Mouse (Mus musculus) heart, postnatal 36 days (tissue): ENCODE data around the gene Dusp12. TPM values are rescaled to one million over a fixed set of nuclear protein-coding genes. Genes with fewer than 3 reads are reported as not detected.

ENCODE experiments used
- DNase-seq, 2 experiments: peaks; one replicate each; pipeline ENCODE4 v3.0.0; 2021 to 2022
- intact Hi-C: fragments of 180-260 bp; cut with DNase I; formaldehyde crosslinking; loops from one replicate; pipeline ENCODE4 v1.15.1; 2025
- total RNA-seq, 2 experiments: library from RNA; stranded (reverse); gene quantifications; 2 replicates each; pipeline ENCODE4 v1.2.3; 2021

The Dusp12 gene
- total RNA-seq, 2 experiments from 2014 or later, result 8.6 to 9.8 TPM

GRCm38 (mm10) chr1:170865406-170865805, 19.9 kb downstream of the Dusp12 start:
- DNase-seq, result no peak
- intact Hi-C loops, result loop anchor here (5.0 kb wide), 1 partner anchor 1333 kb away; the partner anchor contains the start of gene Nuf2

- DNase-seq, result no peak
- intact Hi-C loops, result loop anchor here (5.0 kb wide), 1 partner anchor 1332 kb away; the partner anchor contains the start of gene Nuf2
Observed at GRCm38 (mm10) chr1:170864754-170865153, 20.6 kb downstream of the Dusp12 start.

GRCm38 (mm10) chr1:170864234-170864633, 21.1 kb downstream of the Dusp12 start:
- DNase-seq, result no peak
- intact Hi-C loops, result no loop called here

GRCm38 (mm10) chr1:170863033-170863432, 22.3 kb downstream of the Dusp12 start:
- intact Hi-C loops, result no loop called here
- no peak for DNase-seq

GRCm38 (mm10) chr1:170862435-170862717, 23.0 kb downstream of the Dusp12 start:
- DNase-seq, result no peak
- intact Hi-C loops, result no loop called here

- intact Hi-C loops, result no loop called here
- no peak for DNase-seq
Observed at GRCm38 (mm10) chr1:170861671-170862434, 23.5 kb downstream of the Dusp12 start.

- no peak for DNase-seq
- intact Hi-C loops, result no loop called here
Observed at GRCm38 (mm10) chr1:170858872-170859271, 26.5 kb downstream of the Dusp12 start.

GRCm38 (mm10) chr1:170857369-170857768, 28.0 kb downstream of the Dusp12 start:
- no peak for DNase-seq
- intact Hi-C loops, result no loop called here

GRCm38 (mm10) chr1:170855056-170855760, 30.1 kb downstream of the Dusp12 start:
- no peak for DNase-seq
- intact Hi-C loops, result no loop called here

- intact Hi-C loops, result no loop called here
- DNase-seq, result no peak
Observed at GRCm38 (mm10) chr1:170853604-170854003, 31.7 kb downstream of the Dusp12 start.

GRCm38 (mm10) chr1:170850637-170851624, 34.4 kb downstream of the Dusp12 start:
- no peak for DNase-seq
- intact Hi-C loops, result no loop called here

- intact Hi-C loops, result no loop called here
- DNase-seq, result no peak
Observed at GRCm38 (mm10) chr1:170850007-170850406, 35.3 kb downstream of the Dusp12 start.

GRCm38 (mm10) chr1:170845448-170846307, 39.7 kb downstream of the Dusp12 start:
- intact Hi-C loops, result no loop called here

GRCm38 (mm10) chr1:170844380-170844779, 41.0 kb downstream of the Dusp12 start:
- DNase-seq, result no peak
- intact Hi-C loops, result no loop called here

More at GRCm38 (mm10) chr1:170845448-170846307, 39.7 kb downstream of the Dusp12 start:
- DNase-seq, result no peak

- no peak for DNase-seq
- intact Hi-C loops, result loop anchor here (1.0 to 5.0 kb wide), 2 partner anchors 207 to 547 kb away; no protein-coding TSS in a partner anchor
Observed at GRCm38 (mm10) chr1:170839685-170840084, 45.7 kb downstream of the Dusp12 start.

- DNase-seq, result no peak
- intact Hi-C loops, result loop anchor here (5.0 kb wide), 1 partner anchor 542 kb away; no protein-coding TSS in a partner anchor
Observed at GRCm38 (mm10) chr1:170834756-170835155, 50.6 kb downstream of the Dusp12 start.

- no peak for DNase-seq
- intact Hi-C loops, result no loop called here
Observed at GRCm38 (mm10) chr1:170829781-170830180, 55.6 kb downstream of the Dusp12 start.

GRCm38 (mm10) chr1:170829344-170829743, 56.0 kb downstream of the Dusp12 start:
- no peak for DNase-seq
- intact Hi-C loops, result no loop called here
